Mouse (Mus musculus) cerebellum, adult 2 months (tissue): ENCODE measurements around the gene 1700003F12Rik. TPM values are rescaled to one million over a fixed set of nuclear protein-coding genes. Genes with fewer than 3 reads are reported as not detected.

Experiments used
- DNase-seq, 2 experiments: peaks; one replicate each; pipeline ENCODE4 v3.0.0; 2021
- H3K27ac ChIP-seq: fragments of 200-500 bp; 2 replicates; pipeline ENCODE4 v1.5.1; 2012; ENCODE audit warnings: low read length, control low read depth, inconsistent platforms; ENCODE audit not compliant: insufficient read depth
- H3K27me3 ChIP-seq: fragments of 200-500 bp; 2 replicates; pipeline ENCODE4 v1.6.1; 2012; ENCODE audit warnings: inconsistent platforms, mild to moderate bottlenecking, low read length, moderate library complexity; ENCODE audit not compliant: control insufficient read depth, insufficient read depth
- H3K4me1 ChIP-seq: fragments of 200-500 bp; 2 replicates; pipeline ENCODE4 v1.6.1; 2011; ENCODE audit warnings: low read length; ENCODE audit not compliant: control insufficient read depth, insufficient read depth
- H3K4me3 ChIP-seq: fragments of 200-500 bp; replicated peaks from 2 replicates; pipeline ENCODE3; 2011; ENCODE audit warnings: mild to moderate bottlenecking, low read depth, low read length, control low read depth; ENCODE audit not compliant: insufficient read depth
- CTCF ChIP-seq: fragments of 200-500 bp; IDR thresholded peaks from 2 replicates; pipeline ENCODE4 v1.5.1; 2011; ENCODE audit warnings: low read depth, mild to moderate bottlenecking, control low read depth, low read length, moderate library complexity, borderline replicate concordance; ENCODE audit not compliant: insufficient read depth
- POLR2A ChIP-seq: fragments of 200-500 bp; IDR thresholded peaks from 2 replicates; pipeline ENCODE4 v1.6.1; 2011; ENCODE audit warnings: low read length, control low read depth, borderline replicate concordance; ENCODE audit not compliant: insufficient read depth
- WGBS: fragments of 180-500 bp; shearing (Covaris S2); methylation state at CpG from one replicate; pipeline ENCODE4 v1.1.7; 2018; 5-methylcytosine and 5-hydroxymethylcytosine counted together
- polyA plus RNA-seq: library from polyadenylated mRNA; depleted of rRNA; stranded (reverse); fragments of >200 nt; gene quantifications from 2 replicates; pipeline ENCODE4 v1.2.3, GENCODE M21; 2012; rRNA removed

Gene 1700003F12Rik
- polyA plus RNA-seq, 1 experiment = 1.4 TPM

DNA sequence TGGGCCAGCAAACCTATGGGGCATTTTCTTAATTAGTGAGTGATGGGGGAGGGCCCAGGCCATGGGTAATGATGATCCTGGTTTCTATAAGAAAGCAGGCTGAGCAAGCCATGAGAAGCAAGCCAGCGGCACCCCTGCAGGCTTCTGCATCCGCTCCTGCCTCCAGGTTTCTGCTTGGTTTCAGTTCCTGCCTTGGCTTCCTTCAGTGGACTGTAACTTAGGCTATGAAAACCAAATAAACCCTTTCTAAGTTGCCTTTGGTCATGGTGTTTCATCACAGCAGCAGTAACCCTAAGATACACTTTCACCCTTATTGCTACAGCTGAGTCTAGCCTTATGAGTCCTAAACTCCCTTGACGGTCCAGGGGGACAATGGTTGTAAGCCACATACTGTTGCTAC lies 50.5 kb downstream of the 1700003F12Rik start:
- Histone ChIP-seq H3K4me3 (no peak overlapping the region), H3K27me3 (no peaks in the 10 kb centered on the region), H3K27ac (no peak overlapping the region), H3K4me1 (0 out of 2 replicates have a peak, but pooled peaks cover 4% of the 10 kb centered on the region)
- TF ChIP-seq CTCF (no peak), POLR2A (no peak)
- DNase-seq = no peak
- WGBS = 95% methylated on average over 3 of the region's 3 CpGs

Other genes starting within 250 kb of the 1700003F12Rik start
- not detected in 2 replicates for gene Bpifb9b, start 239.9 kb upstream of the 1700003F12Rik start, polyA plus RNA-seq
- gene Cdk5rap1, start 174.1 kb upstream of the 1700003F12Rik start, polyA plus RNA-seq = 19.2 and 21.7 TPM in 2 replicates
- gene Snta1, start 139.0 kb upstream of the 1700003F12Rik start, polyA plus RNA-seq = 33.7 and 35.7 TPM in 2 replicates
- gene Cbfa2t2, start 110.6 kb upstream of the 1700003F12Rik start, polyA plus RNA-seq = 29.5 and 31.5 TPM in 2 replicates
- gene Actl10, start 4.7 kb downstream of the 1700003F12Rik start, polyA plus RNA-seq = 0.07 and 0.10 TPM in 2 replicates
- 64.1 and 77.2 TPM in 2 replicates for gene Necab3, start 11.8 kb downstream of the 1700003F12Rik start, polyA plus RNA-seq
- gene E2f1, start 22.8 kb downstream of the 1700003F12Rik start, polyA plus RNA-seq = 4.1 and 5.0 TPM in 2 replicates
- gene Pxmp4, start 56.6 kb downstream of the 1700003F12Rik start, polyA plus RNA-seq = 14.8 and 14.9 TPM in 2 replicates
- 11.5 and 13.3 TPM in 2 replicates for gene Zfp341, start 66.2 kb downstream of the 1700003F12Rik start, polyA plus RNA-seq
- gene 4930519P11Rik, start 66.4 kb downstream of the 1700003F12Rik start, polyA plus RNA-seq = not detected in 2 replicates
- 307 and 356 TPM in 2 replicates for gene Chmp4b, start 104.6 kb downstream of the 1700003F12Rik start, polyA plus RNA-seq
- gene Gm14214, start 222.9 kb downstream of the 1700003F12Rik start, polyA plus RNA-seq = not detected in 2 replicates
- gene Raly, start 244.0 kb downstream of the 1700003F12Rik start, polyA plus RNA-seq = 198 and 208 TPM in 2 replicates
- gene a, start 244.3 kb downstream of the 1700003F12Rik start, polyA plus RNA-seq = 0.28 TPM in 1 of 2 replicates, not detected in the other